Mouse (Mus musculus): ENCODE results near the gene Irf7. TPM values are rescaled to one million over a fixed set of nuclear protein-coding genes. Genes with fewer than 3 reads are reported as not detected.

The Irf7 gene
- polyA plus RNA-seq, 2 experiments: 2.1 to 3.2 TPM

DNA sequence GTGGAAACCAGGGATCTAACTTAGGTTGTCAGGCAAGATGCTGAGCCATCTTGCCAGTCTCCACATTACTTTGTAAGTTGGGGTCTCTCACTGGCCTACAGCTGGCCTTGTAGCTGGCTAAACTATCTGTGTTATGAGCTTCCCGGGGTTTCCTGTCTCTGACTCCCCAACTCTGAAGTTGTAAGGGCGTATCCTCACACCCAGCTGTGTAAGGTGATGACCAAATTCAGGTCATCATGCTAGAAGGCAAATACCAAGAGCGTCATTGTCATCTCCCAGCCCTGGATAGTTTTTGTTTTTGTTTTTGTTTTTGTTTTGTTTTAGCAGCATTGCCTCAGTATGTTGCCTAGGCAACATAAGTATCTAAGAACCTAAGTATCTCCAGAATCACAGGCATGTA lies 4.3 kb upstream of the Irf7 start:
- H3K4me3 ChIP-seq (replicated peaks; ENCODE audit: low read length): no peak overlapping the region
- H3K27me3 ChIP-seq (ENCODE audit: control insufficient read depth, insufficient read depth, low read length): no peaks in the 10 kb centered on the region
- H3K27ac ChIP-seq (replicated peaks; ENCODE audit: low read depth, low read length): no peak overlapping the region
- ATAC-seq (ENCODE audit: low FRiP score, low read depth): no peak
- H3K4me2 ChIP-seq (replicated peaks; ENCODE audit: low read depth, low read length, severe bottlenecking): no peak overlapping the region
- H3K9ac ChIP-seq (ENCODE audit: low read depth, low read length, severe bottlenecking): no peak overlapping the region
- peaks cover 8% of the 10 kb centered on the region; the same call in 1 of the 2 replicates for H3K4me1 ChIP-seq (ENCODE audit: control insufficient read depth, insufficient read depth, low read length)
- DNase-seq (ENCODE audit: low spot score): no peak
- WGBS: 87% methylated on average over 3 of the region's 3 CpGs
- no peaks in the 10 kb centered on the region for H3K9me3 ChIP-seq (ENCODE audit: control insufficient read depth, low read length)
- no peak for TF ChIP-seq POLR2A (IDR thresholded peaks at IDR 0.05; ENCODE audit: borderline replicate concordance, extremely low read depth, insufficient read depth, insufficient read length)
- H3K36me3 ChIP-seq (ENCODE audit: control insufficient read depth, insufficient read depth, low read length): no peaks in the 10 kb centered on the region

DNA sequence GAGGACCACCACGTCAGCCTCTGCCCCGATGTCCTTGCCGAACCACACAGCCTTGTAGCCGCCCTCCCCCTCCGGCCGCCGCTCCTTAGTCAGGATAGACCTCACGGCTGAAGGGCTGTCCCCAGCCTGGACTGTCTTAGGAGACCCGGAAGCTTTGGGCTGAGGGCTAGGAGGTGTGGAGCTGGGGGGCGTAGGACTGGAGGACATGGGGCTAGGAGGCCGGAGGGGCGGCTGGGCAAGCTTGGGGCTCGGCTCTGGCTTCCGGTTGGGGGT lies 2.9 kb upstream of the Irf7 start:
- no peaks in the 10 kb centered on the region for H3K9me3 ChIP-seq (ENCODE audit: control insufficient read depth, low read length)
- WGBS: 79% methylated on average over 14 of the region's 14 CpGs
- peaks cover 8% of the 10 kb centered on the region; the same call in 1 of the 2 replicates for H3K4me1 ChIP-seq (ENCODE audit: control insufficient read depth, insufficient read depth, low read length)
- H3K27me3 ChIP-seq (ENCODE audit: control insufficient read depth, insufficient read depth, low read length): no peaks in the 10 kb centered on the region
- no peak overlapping the region for H3K9ac ChIP-seq (ENCODE audit: low read depth, low read length, severe bottlenecking)
- H3K36me3 ChIP-seq (ENCODE audit: control insufficient read depth, insufficient read depth, low read length): peaks cover 3% of the 10 kb centered on the region; the same call in 1 of the 2 replicates
- no peak overlapping the region for H3K4me2 ChIP-seq (replicated peaks; ENCODE audit: low read depth, low read length, severe bottlenecking)
- ATAC-seq (ENCODE audit: low FRiP score, low read depth): no peak
- H3K4me3 ChIP-seq (replicated peaks; ENCODE audit: low read length): no peak overlapping the region
- H3K27ac ChIP-seq (replicated peaks; ENCODE audit: low read depth, low read length): no peak overlapping the region
- no peak for TF ChIP-seq POLR2A (IDR thresholded peaks at IDR 0.05; ENCODE audit: borderline replicate concordance, extremely low read depth, insufficient read depth, insufficient read length)
- DNase-seq (ENCODE audit: low spot score): no peak

GRCm38 (mm10) chr7:141268466-141269272 lies 2.4 kb upstream of the Irf7 start:
- Histone ChIP-seq H3K4me2 (replicated peaks; ENCODE audit: low read depth, low read length, severe bottlenecking) (no peak overlapping the region), H3K4me1 (ENCODE audit: control insufficient read depth, insufficient read depth, low read length) (peaks cover 8% of the 10 kb centered on the region; the same call in 1 of the 2 replicates), H3K27ac (replicated peaks; ENCODE audit: low read depth, low read length) (no peak overlapping the region), H3K27me3 (ENCODE audit: control insufficient read depth, insufficient read depth, low read length) (no peaks in the 10 kb centered on the region), H3K36me3 (ENCODE audit: control insufficient read depth, insufficient read depth, low read length) (peaks cover 8% of the 10 kb centered on the region), H3K9ac (ENCODE audit: low read depth, low read length, severe bottlenecking) (no peak overlapping the region), H3K9me3 (ENCODE audit: control insufficient read depth, low read length) (no peaks in the 10 kb centered on the region), H3K4me3 (replicated peaks; ENCODE audit: low read length) (no peak overlapping the region)
- 80% methylated on average over 24 of the region's 24 CpGs for WGBS
- no peak for TF ChIP-seq POLR2A (IDR thresholded peaks at IDR 0.05; ENCODE audit: borderline replicate concordance, extremely low read depth, insufficient read depth, insufficient read length)
- ATAC-seq (ENCODE audit: low FRiP score, low read depth) (no peak), DNase-seq (ENCODE audit: low spot score) (no peak)

- no peak for DNase-seq (ENCODE audit: low spot score)
- Histone ChIP-seq H3K4me2 (replicated peaks; ENCODE audit: low read depth, low read length, severe bottlenecking) (peak overlapping the region; percentile 80; the same call in 1 of the 2 replicates), H3K36me3 (ENCODE audit: control insufficient read depth, insufficient read depth, low read length) (peaks cover 41% of the 10 kb centered on the region), H3K4me1 (ENCODE audit: control insufficient read depth, insufficient read depth, low read length) (peaks cover 8% of the 10 kb centered on the region; the same call in 1 of the 2 replicates), H3K27ac (replicated peaks; ENCODE audit: low read depth, low read length) (no peak overlapping the region), H3K4me3 (replicated peaks; ENCODE audit: low read length) (0 out of 2 replicates have a peak overlapping the region, but pooled peaks have one; percentile 46), H3K9ac (ENCODE audit: low read depth, low read length, severe bottlenecking) (no peak overlapping the region), H3K27me3 (ENCODE audit: control insufficient read depth, insufficient read depth, low read length) (no peaks in the 10 kb centered on the region), H3K9me3 (ENCODE audit: control insufficient read depth, low read length) (no peaks in the 10 kb centered on the region)
- 37% methylated on average over 11 of the region's 11 CpGs for WGBS
- no peak for ATAC-seq (ENCODE audit: low FRiP score, low read depth)
- no peak for TF ChIP-seq POLR2A (IDR thresholded peaks at IDR 0.05; ENCODE audit: borderline replicate concordance, extremely low read depth, insufficient read depth, insufficient read length)
Measured at GRCm38 (mm10) chr7:141265411-141265738, 906 bp downstream of the Irf7 start.

DNA sequence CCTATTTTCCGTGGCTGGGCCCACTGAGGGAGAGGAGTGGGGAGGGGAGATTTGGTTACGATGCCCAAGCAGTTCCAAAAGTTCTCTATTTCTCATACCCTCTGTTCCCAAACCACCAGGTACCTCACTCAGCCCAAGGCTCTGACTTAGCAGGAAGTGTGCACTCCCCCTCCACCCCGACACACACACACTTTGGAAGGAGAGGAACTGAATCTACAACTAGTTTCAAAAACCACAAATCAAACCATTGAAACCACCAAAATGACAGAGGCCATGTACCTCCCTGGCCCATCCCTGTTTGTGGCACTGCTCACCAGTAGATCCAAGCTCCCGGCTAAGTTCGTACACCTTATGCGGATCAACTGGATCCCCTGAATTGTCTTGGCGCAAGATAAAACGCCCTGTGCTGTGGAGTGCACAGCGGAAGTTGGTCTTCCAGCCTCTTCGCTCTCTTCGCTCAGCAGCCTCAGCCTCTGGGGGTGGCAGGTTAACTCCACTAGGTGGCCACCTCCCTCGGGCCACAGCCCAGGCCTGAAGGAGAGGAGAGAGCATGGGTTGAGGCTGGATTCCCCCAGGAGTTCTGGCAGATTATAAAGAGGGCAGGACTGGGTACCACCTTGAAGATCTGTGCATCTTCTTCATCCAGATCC lies 1.4 kb downstream of the Irf7 start:
- Histone ChIP-seq H3K36me3 (ENCODE audit: control insufficient read depth, insufficient read depth, low read length) (peaks cover 46% of the 10 kb centered on the region), H3K4me3 (replicated peaks; ENCODE audit: low read length) (no peak overlapping the region), H3K4me1 (ENCODE audit: control insufficient read depth, insufficient read depth, low read length) (peaks cover 8% of the 10 kb centered on the region; the same call in 1 of the 2 replicates), H3K27me3 (ENCODE audit: control insufficient read depth, insufficient read depth, low read length) (no peaks in the 10 kb centered on the region), H3K9me3 (ENCODE audit: control insufficient read depth, low read length) (no peaks in the 10 kb centered on the region), H3K9ac (ENCODE audit: low read depth, low read length, severe bottlenecking) (no peak overlapping the region), H3K27ac (replicated peaks; ENCODE audit: low read depth, low read length) (no peak overlapping the region), H3K4me2 (replicated peaks; ENCODE audit: low read depth, low read length, severe bottlenecking) (0 out of 2 replicates have a peak overlapping the region, but pooled peaks have one; percentile 80)
- 34% methylated on average over 12 of the region's 12 CpGs for WGBS
- TF ChIP-seq POLR2A (IDR thresholded peaks at IDR 0.05; ENCODE audit: borderline replicate concordance, extremely low read depth, insufficient read depth, insufficient read length): no peak
- 0 out of 2 replicates have a peak, but pooled peaks have one; percentile 31 for ATAC-seq (ENCODE audit: low FRiP score, low read depth)
- DNase-seq (ENCODE audit: low spot score): no peak

Data from limb, embryonic 14.5 days (tissue).